Mouse (Mus musculus): ENCODE data around the gene Cxcr1. TPM values are rescaled to one million over a fixed set of nuclear protein-coding genes. Genes with fewer than 3 reads are reported as not detected.

The Cxcr1 gene
- polyA plus RNA-seq, 1 experiment, result not detected

DNA sequence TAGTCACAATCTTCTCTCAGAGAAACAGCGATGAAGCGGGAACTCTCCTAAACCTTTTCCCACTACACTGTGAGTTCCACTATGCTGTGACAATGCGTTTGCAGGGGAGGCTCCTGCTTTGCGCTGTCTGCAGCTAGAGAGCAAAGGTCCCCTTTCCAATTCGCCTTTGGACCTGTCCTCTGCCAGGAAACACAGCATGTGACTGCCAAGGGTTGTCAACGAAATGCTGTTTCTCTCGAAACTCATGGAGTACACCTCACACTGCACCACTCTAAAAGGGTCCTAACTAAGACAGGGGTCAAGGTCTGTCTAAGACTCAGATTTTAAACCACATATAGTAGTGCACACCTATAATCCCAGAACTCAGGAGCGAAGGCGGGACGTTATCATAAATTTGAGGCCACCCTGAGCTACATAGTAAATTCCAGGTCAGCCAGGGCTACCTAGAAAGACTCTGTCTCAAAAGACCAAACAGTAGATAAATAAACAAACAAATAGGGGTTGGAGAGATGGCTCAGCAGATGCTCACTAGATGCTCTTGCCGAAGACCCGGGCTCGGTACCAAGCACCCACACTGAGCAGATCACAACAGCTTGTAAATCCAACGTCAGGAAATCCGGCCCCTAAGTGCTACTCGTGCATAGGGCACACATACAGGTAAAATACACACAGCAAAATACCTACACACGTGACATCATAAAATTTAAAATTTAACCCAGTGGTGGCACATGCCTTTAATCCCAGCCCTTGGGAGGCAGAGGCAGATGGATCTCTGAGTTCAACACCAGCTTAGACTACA, 2.4 kb upstream of the Cxcr1 start:
- Histone ChIP-seq H3K4me3 (ENCODE audit: control insufficient read depth, low read depth, low read length) (no peak overlapping the region), H3K27ac (ENCODE audit: control insufficient read depth, insufficient read depth, low read depth, low read length) (no peak overlapping the region), H3K36me3 (ENCODE audit: control insufficient read depth, insufficient read depth, low read length) (no peaks in the 10 kb centered on the region), H3K4me1 (ENCODE audit: control insufficient read depth, insufficient read depth, low read length) (no peaks in the 10 kb centered on the region), H3K27me3 (ENCODE audit: control insufficient read depth, insufficient read depth, low read length) (no peaks in the 10 kb centered on the region)
- TF ChIP-seq CTCF (IDR thresholded peaks at IDR 0.05; ENCODE audit: control insufficient read depth, insufficient read depth, insufficient replicate concordance, low read depth, low read length) (no peak), POLR2A (IDR thresholded peaks at IDR 0.05; ENCODE audit: control insufficient read depth, low read depth, low read length) (no peak)

- TF ChIP-seq CTCF (IDR thresholded peaks at IDR 0.05; ENCODE audit: control insufficient read depth, insufficient read depth, insufficient replicate concordance, low read depth, low read length) (peak; percentile 70; the same call in 1 of the 2 replicates), POLR2A (IDR thresholded peaks at IDR 0.05; ENCODE audit: control insufficient read depth, low read depth, low read length) (no peak)
- no peak overlapping the region for H3K4me3 ChIP-seq (ENCODE audit: control insufficient read depth, low read depth, low read length)
- no peak overlapping the region for H3K27ac ChIP-seq (ENCODE audit: control insufficient read depth, insufficient read depth, low read depth, low read length)
- no peaks in the 10 kb centered on the region for H3K4me1 ChIP-seq (ENCODE audit: control insufficient read depth, insufficient read depth, low read length)
- no peaks in the 10 kb centered on the region for H3K27me3 ChIP-seq (ENCODE audit: control insufficient read depth, insufficient read depth, low read length)
- H3K36me3 ChIP-seq (ENCODE audit: control insufficient read depth, insufficient read depth, low read length), result no peaks in the 10 kb centered on the region
Measured at GRCm38 (mm10) chr1:74195961-74196360, 1.5 kb upstream of the Cxcr1 start.

DNA sequence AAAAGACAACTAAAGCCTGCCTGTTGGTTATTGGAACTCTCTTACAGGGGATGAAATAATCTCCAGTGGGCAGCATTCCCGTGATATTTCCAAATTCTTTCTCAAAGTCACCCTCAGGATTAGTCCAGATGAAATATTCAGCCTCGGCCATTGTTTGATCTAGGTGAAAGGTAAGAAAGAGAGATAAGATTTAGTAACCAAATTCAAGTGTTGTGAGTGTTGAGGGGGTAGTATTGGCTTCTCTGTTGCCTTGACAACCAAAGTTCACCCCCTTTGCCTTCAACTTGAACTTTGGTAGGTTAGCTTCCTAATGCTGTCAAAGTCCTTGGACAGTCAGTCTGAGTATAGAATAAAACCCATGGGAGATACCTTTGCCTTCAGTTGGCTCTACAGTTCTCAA, 1.7 kb downstream of the Cxcr1 start:
- no peaks in the 10 kb centered on the region for H3K36me3 ChIP-seq (ENCODE audit: control insufficient read depth, insufficient read depth, low read length)
- no peak overlapping the region for H3K27ac ChIP-seq (ENCODE audit: control insufficient read depth, insufficient read depth, low read depth, low read length)
- no peaks in the 10 kb centered on the region for H3K27me3 ChIP-seq (ENCODE audit: control insufficient read depth, insufficient read depth, low read length)
- H3K4me1 ChIP-seq (ENCODE audit: control insufficient read depth, insufficient read depth, low read length), result no peaks in the 10 kb centered on the region
- no peak for TF ChIP-seq POLR2A (IDR thresholded peaks at IDR 0.05; ENCODE audit: control insufficient read depth, low read depth, low read length)
- no peak overlapping the region for H3K4me3 ChIP-seq (ENCODE audit: control insufficient read depth, low read depth, low read length)

DNA sequence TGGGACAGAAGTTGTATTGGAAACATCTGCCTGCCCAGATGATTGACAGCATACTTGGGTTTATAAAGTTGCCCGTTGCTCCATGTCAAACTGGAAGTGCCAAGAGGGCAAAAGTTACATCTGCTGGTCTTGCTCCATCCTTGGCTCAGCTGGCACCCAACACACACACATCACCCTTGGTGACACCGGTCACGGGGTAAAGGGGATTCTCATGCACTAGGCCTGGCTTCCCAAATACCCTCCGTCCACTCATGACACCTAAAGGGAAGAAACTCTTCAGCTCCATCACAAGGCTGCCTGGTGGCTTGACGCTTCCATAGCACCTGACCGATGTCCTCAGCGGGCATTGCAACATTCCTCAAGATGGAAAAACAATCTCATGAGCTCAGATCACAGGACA, 4.0 kb downstream of the Cxcr1 start:
- Histone ChIP-seq H3K36me3 (ENCODE audit: control insufficient read depth, insufficient read depth, low read length) (no peaks in the 10 kb centered on the region), H3K27ac (ENCODE audit: control insufficient read depth, insufficient read depth, low read depth, low read length) (no peak overlapping the region), H3K4me1 (ENCODE audit: control insufficient read depth, insufficient read depth, low read length) (no peaks in the 10 kb centered on the region), H3K27me3 (ENCODE audit: control insufficient read depth, insufficient read depth, low read length) (no peaks in the 10 kb centered on the region), H3K4me3 (ENCODE audit: control insufficient read depth, low read depth, low read length) (no peak overlapping the region)
- TF ChIP-seq POLR2A (IDR thresholded peaks at IDR 0.05; ENCODE audit: control insufficient read depth, low read depth, low read length) (no peak), CTCF (IDR thresholded peaks at IDR 0.05; ENCODE audit: control insufficient read depth, insufficient read depth, insufficient replicate concordance, low read depth, low read length) (no peak)

- H3K4me3 ChIP-seq (ENCODE audit: control insufficient read depth, low read depth, low read length), result no peak overlapping the region
- 0 out of 2 replicates have a peak, but pooled peaks have one; percentile 15 for TF ChIP-seq CTCF (IDR thresholded peaks at IDR 0.05; ENCODE audit: control insufficient read depth, insufficient read depth, insufficient replicate concordance, low read depth, low read length)
- TF ChIP-seq POLR2A (IDR thresholded peaks at IDR 0.05; ENCODE audit: control insufficient read depth, low read depth, low read length), result no peak
- no peaks in the 10 kb centered on the region for H3K27me3 ChIP-seq (ENCODE audit: control insufficient read depth, insufficient read depth, low read length)
- no peaks in the 10 kb centered on the region for H3K36me3 ChIP-seq (ENCODE audit: control insufficient read depth, insufficient read depth, low read length)
- H3K4me1 ChIP-seq (ENCODE audit: control insufficient read depth, insufficient read depth, low read length), result no peaks in the 10 kb centered on the region
- no peak overlapping the region for H3K27ac ChIP-seq (ENCODE audit: control insufficient read depth, insufficient read depth, low read depth, low read length)
Measured at GRCm38 (mm10) chr1:74183006-74183405, 11.4 kb downstream of the Cxcr1 start.

DNA sequence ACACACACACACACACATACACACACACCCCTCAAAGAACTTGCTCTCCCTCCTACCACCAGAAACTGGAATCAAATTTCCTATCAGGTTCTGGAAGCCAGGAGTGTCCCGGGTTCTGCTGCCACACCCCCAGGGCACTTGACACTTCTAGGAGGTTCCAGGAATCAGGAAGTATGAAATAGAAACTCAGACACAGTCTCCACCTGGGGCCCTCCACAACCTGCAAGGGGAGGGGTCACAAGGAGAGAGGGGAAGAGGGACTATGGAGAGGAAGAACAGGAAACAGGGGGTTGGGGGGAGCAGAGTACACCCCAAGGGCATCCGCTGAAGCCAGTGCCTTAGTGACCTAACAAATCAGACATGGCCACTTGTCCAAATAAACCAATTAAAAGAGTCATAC, 13.0 kb downstream of the Cxcr1 start:
- TF ChIP-seq CTCF (IDR thresholded peaks at IDR 0.05; ENCODE audit: control insufficient read depth, insufficient read depth, insufficient replicate concordance, low read depth, low read length) (no peak), POLR2A (IDR thresholded peaks at IDR 0.05; ENCODE audit: control insufficient read depth, low read depth, low read length) (no peak)
- Histone ChIP-seq H3K36me3 (ENCODE audit: control insufficient read depth, insufficient read depth, low read length) (no peaks in the 10 kb centered on the region), H3K27me3 (ENCODE audit: control insufficient read depth, insufficient read depth, low read length) (no peaks in the 10 kb centered on the region), H3K4me1 (ENCODE audit: control insufficient read depth, insufficient read depth, low read length) (no peaks in the 10 kb centered on the region), H3K4me3 (ENCODE audit: control insufficient read depth, low read depth, low read length) (no peak overlapping the region), H3K27ac (ENCODE audit: control insufficient read depth, insufficient read depth, low read depth, low read length) (no peak overlapping the region)

DNA sequence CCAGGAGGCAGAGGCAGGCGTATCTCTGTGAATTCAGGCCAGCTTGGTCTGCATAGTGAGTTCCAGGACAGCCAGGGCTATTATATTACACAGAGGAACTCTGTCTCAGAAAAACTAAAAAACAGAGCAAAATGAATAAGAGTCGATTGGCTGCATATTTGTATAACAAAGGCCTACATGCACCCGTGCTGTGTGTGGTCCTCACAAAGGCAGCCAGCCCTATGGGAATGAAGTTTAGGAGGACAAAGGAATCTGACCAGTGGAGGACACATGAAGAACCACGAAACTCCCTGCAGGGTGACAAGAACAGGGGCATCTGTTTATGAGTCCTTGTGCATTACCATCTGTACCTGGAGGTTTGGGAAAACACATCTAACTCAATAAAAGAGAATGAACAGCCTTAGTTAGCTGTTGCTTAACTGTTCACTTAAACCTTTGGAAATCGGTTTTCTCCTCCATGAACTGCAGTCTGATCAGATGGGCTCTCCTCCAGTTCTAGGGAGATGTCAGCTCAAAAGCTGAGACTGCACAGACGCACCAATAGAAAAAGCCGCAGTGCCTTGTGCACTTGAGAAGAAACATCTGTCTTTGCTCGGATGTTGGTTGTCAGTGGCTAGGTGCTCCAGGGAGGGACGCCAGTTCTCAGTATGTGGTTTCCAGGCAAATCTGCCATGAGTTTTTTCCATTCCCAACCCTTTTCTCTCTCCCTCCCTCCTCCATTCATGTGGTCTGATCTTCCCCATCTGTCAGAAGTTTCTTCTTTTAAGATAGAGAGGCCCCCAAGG, 14.6 kb downstream of the Cxcr1 start:
- TF ChIP-seq CTCF (IDR thresholded peaks at IDR 0.05; ENCODE audit: control insufficient read depth, insufficient read depth, insufficient replicate concordance, low read depth, low read length), result no peak
- TF ChIP-seq POLR2A (IDR thresholded peaks at IDR 0.05; ENCODE audit: control insufficient read depth, low read depth, low read length), result no peak
- H3K4me3 ChIP-seq (ENCODE audit: control insufficient read depth, low read depth, low read length), result no peak overlapping the region
- H3K27me3 ChIP-seq (ENCODE audit: control insufficient read depth, insufficient read depth, low read length), result no peaks in the 10 kb centered on the region
- no peaks in the 10 kb centered on the region for H3K36me3 ChIP-seq (ENCODE audit: control insufficient read depth, insufficient read depth, low read length)
- H3K27ac ChIP-seq (ENCODE audit: control insufficient read depth, insufficient read depth, low read depth, low read length), result no peak overlapping the region
- no peaks in the 10 kb centered on the region for H3K4me1 ChIP-seq (ENCODE audit: control insufficient read depth, insufficient read depth, low read length)
